Mouse (Mus musculus): ENCODE measurements around the gene Olfr231.

Olfr231 gene

DNA sequence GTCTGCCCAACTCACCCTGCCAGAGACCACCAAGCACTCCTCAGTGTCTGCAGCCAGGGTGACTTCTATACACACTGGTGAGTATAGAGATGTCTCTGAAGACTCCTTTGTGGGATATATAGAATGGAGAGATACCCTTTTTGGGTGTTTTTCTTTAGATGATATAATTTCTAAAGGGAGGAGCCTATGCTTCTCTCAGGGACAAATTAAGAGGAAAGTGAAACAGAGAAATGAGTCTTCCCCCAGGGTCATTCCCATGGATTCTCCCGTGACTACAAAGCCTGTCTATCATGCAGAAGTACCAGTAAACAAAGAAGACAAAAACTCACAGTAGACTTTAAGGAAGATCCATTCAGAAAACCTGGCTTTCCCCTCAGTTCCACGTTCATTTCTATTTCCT is at the start of gene Olfr231:
Gene Olfr231 (minus strand): TSS at position 101 of the 400 bp plus-strand sequence.
- no peak for DNase-seq

DNA sequence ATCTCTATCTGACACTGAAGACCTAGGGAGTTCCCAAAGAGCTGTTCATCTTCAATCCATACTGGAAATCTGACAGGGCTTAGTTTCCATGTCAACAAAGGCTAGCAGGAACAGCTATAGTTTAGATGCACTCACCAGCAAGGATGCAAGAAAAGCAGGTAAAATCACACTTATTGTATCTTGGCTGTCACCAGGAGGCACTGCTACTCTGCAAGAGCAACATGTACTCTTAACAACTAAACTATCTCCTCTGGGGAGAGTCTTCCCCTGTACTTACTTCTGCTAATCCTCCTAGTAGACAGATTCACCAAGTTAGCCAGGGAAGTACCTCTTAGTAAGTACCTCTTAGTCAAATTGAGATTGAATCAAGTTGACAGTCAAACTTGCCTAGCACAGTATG is 48.1 kb upstream of the Olfr231 start:
- no peak for DNase-seq

DNA sequence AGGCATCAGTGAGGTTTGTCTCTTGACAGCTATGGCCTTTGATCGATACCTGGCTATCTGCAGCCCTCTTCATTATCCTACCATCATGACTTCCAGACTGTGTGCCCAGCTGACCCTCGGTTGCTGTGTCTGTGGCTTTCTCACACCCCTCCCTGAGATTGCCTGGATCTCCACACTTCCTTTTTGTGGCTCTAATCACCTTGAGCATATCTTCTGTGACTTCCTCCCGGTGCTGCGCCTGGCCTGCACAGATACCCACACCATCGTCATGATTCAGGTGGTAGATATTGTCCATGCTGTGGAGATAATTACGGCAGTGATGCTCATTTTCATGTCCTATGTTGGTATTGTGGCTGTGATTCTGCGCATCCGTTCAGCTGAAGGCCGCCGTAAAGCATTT is 38.1 kb upstream of the Olfr231 start:
- no peak for DNase-seq

DNA sequence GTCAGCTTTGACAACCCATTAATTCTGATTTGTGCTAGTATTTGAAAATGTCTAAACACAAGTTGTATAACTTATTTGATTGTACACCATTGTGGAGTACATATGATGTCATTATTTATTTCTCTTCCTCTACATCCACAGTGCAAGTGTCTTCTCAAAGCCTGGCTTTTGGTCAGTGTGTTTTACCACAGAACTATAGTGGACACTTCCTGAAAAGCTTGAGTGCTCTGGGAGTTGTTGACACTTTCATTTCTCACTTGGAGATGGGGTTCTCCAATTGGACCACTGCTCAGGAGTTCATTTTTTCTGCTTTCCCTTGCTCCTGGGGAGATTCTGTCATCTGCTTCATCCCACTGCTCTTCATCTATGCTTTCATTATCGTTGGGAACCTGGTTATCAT is 37.5 kb upstream of the Olfr231 start:
- DNase-seq: no peak

DNA sequence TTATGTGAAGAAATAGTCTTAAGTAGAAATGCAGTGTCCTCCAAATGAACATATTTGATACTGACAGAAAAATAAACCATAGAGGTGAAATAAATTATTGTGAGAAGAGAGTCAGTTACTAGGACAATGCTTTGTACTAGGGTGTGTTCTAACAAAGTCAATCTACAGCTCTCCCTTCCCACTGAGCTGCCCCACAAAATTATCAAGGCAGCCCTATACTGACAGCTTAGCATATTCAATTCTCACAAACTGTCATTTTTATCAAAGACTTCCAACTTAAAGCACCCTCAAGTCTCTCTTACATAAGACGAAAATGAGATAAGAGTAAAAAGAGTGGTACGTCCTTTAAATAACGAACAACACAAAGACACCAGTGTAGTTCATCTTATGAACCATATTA is 36.7 kb upstream of the Olfr231 start:
- no peak for DNase-seq

DNA sequence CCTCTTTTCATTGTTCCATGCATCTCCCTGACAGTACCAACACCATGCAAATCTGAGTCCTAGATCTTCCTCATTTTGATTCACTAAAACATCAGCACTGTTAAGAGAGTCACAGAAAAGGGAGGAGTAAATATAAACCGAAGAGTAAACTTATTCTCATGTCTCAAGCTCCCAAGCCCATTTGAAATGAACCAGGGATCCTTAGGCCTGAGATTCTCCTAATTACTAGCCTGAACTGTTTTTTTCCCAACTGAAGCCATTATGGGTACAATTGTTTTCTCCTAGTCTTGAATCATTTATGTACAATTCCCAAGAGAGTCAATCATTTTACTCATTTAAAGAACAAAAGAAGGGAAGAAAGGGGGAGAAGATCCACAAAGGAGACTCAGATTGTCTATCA is 34.4 kb upstream of the Olfr231 start, which contains the start of gene Olfr420:
Gene Olfr420 (plus strand): TSS at position 301 of the 400 bp plus-strand sequence.
- no peak for DNase-seq

DNA sequence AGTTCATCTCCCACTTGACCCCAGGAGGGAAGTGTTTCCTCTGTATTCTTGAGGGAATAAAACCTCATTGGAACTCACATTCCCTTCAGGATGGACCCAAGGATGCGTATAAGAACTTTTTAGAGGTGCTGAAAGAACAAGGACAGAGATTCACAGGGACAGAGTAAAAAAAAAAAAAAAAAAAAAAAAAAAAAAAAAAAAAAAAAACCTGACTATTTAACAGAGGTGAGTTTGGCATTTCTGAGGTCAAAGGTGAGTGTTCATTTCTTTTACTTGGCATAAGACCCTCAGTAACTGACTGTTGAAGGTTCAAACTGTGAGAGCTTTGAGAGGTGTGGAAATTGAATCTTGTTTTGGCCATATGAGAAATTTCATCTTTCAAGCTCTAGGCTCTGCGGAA is 28.3 kb upstream of the Olfr231 start:
- no peak for DNase-seq

DNA sequence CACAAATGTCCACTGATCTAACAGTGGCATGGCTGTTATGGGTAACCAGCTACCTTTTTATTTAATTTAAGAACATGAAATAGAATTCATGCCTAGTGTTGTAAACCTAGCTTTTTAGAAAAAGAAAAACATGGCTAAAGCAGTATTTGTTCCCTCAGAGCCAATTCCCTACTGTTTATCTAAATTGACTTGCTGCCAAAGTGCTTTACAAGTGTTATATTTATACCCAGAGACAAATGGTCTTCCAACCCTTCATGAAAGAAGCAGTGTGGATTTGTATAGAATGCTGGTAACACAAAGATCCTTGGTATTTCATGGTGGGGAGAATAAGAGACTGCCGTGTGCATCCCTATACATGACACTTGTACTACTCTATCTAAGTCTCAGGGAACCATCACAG is 25.7 kb upstream of the Olfr231 start:
- DNase-seq: no peak

DNA sequence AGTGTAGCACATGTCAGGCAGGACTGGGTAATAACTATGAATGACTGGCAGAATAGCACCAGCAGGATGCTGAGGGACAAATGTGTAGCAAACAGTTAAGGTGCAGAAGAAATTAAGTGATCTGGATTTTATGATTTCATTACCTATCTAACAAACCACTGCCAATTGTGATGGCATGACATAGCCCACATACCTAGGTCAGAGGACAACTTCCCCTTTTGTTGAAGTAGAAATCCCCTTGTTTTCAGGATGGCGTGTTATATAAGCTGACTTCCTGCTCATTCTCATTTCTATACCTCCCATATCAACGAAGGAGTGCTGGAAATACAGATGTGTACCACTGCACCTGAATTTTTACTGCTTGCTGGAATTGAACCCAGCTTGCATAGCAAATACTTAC is 20.4 kb upstream of the Olfr231 start:
- no peak for DNase-seq

DNA sequence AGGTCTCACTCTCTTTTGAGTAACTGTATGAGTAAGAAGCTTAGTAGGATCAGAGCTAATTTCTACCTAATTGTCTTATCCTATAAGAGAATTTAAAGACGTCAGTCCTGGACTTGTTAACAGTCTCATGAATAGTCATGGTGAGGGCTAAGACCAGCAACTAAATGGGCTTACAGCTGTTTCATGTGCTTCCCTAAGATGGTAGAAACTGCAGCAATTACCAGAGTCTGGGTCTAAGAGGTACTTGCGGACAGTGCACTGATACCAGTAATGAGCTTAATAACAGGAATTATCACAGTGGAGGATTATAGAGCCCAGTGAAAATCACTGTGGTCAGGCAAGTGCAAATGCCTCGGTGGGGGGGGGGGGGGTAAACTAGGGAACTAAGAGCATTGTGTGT is 11.0 kb upstream of the Olfr231 start:
- no peak for DNase-seq

DNA sequence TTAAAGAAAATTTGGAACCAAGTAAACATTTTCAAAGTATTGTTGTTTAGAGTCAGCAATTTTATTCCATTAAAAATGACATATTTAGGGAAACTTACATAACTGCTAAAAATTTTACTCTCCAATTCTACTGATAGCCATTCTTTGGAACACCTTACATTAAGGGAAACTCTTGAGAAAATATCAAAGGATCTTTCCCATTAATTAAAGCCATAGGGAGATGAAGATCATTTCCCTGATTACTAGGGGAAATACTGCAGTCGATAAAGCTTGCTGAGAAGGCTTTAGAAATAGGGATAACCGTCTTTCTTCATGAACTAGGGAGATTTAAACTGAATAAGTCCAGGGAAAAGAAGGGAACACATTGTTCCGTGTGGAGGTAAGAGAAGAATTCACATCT is 10.3 kb upstream of the Olfr231 start, which contains the start of gene Olfr424:
Gene Olfr424 (plus strand): TSS at position 301 of the 400 bp plus-strand sequence.
- no peak for DNase-seq

DNA sequence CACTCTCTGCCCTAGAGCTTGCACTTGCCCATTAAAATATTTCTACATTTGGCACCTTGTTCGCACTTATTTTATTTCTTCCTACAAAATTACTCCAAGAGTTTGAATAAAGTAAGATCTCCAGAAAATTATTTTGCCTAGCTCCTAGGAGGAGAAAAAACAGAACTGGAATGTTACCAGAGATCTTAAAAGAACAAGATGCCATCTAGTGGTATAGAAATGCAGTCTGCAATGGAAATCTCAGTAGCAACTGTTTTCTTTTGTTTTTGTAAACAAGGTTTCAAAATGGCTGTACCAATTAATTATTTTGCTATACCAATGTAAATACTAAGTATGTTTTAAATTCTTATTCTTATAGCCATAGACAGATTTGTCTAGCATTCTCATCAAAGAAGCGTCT is 17.2 kb downstream of the Olfr231 start:
- DNase-seq: no peak

DNA sequence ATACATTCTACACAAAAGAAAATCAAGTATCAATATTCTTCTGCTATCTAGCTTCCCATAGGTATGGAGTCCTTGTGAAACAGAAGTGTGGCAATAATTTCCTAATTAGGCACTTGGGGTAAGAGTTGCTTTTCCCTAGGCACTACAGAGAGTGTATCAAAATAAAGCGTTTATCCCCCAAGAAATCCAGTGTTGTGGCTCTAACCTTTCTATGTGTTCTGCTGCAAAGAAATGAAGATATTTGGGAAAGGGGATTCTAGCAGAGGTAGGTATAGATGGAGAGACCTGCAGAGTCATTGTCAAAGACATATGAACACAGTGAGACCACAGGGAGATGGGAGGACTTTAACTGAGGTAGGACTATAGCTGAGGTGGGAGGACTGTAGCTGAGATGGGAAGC is 24.4 kb downstream of the Olfr231 start, which contains the start of gene Olfr427:
Gene Olfr427 (plus strand): TSS at position 301 of the 400 bp plus-strand sequence.
- no peak for DNase-seq

DNA sequence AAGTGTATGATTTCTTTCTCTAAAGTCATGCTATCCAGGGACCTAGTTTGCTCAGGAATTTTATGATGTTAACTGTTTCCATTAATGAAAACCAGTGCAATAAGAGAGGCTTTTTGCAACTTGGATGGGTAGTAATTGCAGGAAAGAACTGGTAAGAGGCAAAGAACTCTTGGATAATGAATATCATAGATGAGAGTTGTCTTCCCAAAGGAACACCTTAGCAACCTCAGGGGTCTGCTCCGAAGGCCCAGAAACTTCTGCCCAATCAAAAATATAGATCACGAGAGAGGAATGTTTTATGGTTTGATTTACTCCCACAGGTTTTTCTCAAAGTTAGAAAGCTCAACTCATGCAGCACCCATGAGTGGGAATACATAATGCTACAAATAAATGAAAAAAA is 36.9 kb downstream of the Olfr231 start, which contains the start of gene Olfr429:
Gene Olfr429 (plus strand): TSS at position 301 of the 400 bp plus-strand sequence.
- no peak for DNase-seq

DNA sequence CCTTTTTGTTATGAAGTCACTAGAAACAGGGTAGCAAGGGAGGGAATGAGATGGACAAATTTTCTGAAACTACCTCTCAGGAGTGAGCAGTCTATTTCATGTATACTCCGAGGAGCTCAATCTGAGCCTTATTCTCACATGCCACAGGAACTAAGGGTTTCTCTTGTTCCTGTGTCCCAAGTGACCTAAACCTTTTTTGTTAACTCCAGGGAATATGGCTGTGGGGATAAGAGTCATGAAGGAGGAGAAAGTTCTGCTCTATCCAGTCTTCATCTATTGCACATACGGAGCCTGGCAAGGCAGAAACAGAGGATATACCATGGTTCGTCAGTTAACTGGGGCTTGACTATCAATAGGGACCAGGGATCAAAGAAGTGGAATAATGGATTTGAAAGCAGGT is 54.7 kb downstream of the Olfr231 start, which contains the start of gene Olfr430:
Gene Olfr430 (plus strand): TSS at position 301 of the 400 bp plus-strand sequence.
- no peak for DNase-seq
